Mouse (Mus musculus): ENCODE measurements at regions not wholly inside any gene's neighbourhood (a gene's known extent, or its start where the extent isn't known, plus 50 kb on each side); places are given as distances from the start of the nearest gene placed in this dataset.

DNA sequence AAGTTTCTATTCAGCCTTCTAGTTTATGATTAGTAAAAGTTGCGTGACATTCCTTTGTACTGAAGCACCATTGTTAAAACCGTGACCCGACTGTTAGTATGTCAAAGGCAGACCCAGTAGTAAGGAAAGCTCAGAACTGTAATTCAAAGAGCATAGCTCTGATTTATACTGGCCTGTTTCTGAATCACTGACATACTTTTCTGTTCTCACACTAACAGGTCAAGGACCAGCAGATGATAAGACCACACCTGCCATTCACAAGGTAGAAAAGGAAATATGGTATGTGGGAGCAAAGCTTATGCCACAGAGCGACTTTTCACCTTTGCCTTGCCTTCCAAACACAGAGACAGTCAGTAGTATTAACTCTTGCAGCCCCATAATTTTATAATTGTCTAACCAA is 269.5 kb upstream of the Acvr2a start:
- DNase-seq, result no peak

DNA sequence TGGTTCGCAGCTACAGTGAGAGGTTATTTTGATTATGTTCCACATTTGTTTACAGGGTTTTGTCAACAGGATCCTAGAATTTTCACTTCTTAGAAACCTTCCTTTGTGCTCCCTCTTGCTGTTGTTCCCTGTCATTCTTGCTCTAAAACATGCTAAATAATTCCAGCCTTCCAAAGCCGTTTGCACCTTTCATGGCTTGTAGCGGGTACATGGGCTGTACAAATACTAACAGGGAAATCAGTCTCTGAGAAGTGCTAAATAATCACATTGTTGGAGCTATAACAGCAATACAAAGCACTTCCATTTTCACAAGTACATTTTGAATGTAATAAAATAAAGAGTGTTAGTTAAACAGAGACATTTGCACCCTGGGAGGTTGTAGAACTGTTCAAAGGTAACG is 268.8 kb upstream of the Acvr2a start:
- DNase-seq, result no peak

DNA sequence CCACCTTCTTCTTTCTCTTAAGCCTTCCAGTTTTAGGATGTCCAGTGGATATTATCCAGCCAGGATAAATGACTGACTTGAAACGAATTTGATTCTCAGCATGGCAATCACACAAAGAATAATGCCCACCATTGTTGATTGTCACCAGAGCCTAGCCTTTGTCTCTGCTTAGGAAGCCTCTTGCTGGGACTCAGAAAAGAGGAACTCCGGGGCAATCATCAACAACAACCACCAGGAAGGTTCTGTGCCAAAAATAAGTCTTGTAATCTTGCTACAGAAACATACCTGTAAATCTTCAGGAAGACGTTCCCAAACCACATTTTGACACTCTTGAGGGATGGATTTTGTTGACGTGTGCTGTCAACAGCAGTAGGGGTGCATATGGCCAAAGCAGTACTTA is 268.2 kb upstream of the Acvr2a start:
- DNase-seq, result no peak

DNA sequence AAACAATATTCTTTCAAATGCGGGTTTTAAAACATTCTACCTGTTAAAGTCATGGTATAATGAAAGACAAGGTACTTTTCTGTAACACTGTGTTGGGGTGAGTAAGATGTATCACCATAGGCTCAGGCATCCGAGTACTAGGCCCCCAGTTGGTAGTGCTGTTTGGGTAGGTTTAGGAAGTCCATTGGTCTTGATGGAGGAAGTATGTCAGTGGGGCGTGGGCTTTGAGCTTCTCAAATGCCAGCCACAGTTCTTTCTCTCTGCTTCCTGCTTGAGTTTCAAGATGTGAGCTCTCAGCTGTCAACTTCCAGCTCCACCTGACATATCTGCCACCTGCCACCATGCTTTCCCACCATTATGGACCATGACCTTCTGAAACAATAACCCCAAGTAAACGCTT is 267.7 kb upstream of the Acvr2a start:
- no peak for DNase-seq

DNA sequence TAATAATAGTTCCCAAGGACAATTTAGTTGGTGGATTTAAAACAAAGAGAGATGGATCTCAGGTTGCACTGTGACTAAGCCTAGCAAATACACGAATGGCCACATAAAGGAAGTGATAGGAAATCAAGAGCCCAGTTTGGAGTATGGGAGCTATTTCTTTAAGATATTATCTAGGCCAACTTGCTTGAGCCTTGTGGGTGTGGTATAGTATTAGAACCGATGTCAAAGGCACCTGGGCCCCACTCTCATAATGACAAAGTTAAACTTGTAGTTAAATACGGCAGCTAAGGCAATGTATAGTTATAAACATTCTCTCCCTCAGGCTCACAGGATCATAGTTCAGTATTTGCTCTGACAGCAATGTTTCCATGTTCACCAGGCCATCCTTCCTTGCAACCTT is 257.3 kb upstream of the Acvr2a start:
- no peak for DNase-seq

DNA sequence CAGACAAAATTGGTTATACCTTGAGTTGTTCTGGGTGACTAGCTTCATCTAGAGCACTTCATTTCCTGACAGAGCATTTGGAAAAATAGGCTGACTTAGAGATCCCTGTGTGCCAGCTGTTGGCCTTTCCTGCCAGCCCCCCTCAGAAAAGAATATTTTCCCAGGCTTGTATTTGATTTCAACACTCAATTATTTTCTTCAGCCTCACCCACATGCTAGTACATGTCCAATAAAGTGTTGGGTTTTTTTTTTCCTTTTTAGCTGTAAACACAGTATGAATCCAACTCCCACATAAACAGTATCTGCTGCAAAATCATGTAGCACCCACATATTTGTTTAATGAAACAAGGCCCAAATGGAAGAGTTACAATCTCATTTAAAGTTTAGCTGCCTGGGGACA is 256.8 kb upstream of the Acvr2a start:
- no peak for DNase-seq

DNA sequence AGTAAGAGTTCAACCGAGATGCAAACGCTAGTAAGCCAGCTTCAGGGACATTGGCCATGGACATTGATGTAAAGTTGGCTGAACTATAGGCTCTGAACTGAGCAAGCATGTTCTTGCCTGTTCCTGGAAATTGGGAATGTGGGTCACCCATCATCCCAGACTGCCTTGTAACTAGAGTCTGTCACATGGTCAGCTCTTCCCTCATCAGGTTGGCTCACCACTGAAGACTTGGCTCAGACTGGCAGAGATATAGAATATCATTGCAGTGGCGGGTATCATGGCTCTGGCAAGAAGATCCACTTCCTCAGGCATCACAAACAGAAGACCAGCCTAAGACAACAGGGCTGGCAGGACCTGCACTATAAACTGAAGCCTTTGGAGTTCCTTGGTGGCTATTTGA is 255.3 kb upstream of the Acvr2a start:
- no peak for DNase-seq

DNA sequence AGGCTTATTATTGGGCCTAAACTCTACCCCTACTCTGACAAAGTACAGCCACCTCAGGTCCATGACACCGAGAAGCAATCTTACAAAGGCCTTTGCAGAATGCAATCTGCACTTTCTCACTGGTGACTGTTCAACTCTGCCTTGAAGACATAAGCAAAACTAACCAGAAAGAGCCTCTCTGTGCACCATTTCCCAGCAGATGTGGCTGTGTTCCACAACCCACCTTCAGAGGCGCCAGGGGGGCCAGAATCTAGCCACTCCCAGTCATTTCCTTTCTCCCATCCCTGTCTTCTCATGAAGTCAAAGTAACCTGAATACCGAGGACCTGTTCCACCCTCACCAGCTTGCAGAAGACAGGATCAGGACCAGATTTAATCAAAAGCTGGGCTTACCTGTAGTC is 250.3 kb upstream of the Acvr2a start:
- no peak for DNase-seq

DNA sequence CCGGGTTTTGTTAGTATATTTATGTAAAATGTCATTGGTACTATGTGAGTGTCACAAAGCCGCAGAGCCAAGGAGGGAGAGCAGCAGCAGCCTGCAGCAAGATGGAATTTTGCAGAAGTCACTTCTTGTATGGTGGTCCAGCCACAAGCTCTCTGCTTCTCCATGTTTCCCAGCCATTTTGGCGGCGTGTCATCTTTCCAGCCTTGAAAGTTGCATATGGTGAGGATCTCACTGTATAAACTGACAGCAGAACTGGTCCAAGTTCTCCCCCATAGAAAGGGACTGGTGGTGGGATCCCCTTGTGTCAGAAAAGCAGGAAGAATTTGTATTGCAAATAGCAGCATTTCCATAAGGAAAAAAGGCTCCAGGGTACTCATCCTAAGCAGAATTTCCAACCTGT is 249.7 kb upstream of the Acvr2a start:
- no peak for DNase-seq

DNA sequence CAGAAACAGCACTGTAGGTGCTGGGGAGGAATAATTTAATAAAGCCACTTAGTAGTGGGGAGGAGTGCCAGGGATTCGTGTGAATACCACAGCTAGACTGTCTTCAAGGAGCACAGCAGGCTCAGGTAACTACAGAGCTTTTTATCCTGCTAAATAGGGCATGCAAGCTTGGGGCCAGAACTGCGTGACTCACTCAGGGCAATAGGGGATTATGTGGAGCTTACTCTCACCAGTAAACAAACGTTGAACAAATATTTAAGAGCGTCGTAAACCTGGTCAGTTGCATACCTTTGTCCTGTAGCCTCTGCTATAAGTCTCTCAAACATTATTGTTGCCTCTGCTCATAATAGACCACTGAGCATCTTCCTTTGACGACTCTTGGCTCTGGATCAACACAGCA is 246.0 kb upstream of the Acvr2a start:
- no peak for DNase-seq

DNA sequence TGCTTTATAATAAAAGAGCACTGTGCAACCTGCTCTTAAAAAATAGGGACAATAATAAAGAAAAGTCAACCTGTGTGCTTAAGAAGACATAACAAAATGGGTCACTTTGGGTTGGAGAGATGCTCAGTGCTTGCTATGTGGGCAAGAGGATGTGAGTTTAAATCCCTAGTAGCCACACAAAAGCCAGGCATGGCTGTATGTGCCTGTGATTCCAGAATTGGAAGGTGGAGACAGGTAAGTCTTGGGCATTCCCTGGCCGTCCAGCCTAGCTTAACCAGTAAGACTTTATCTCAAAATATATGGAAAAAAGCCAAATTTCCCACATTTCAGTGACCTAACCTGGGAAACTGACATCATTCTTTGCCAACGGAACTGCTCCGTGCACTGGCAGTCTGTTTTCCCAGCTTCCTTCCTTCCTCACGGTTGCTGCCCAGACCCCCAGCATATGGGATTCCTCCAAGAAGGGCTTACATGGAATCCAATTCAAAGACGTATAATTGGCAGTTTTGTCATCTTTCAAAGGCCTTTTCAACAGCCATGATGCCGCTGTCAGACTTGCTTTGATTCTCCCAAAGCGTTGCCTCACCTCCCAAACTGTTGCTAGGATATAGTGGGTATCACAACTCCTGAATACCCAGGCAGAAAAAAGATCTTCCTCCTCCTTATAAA is 227.6 kb upstream of the Acvr2a start:
- no peak for DNase-seq

DNA sequence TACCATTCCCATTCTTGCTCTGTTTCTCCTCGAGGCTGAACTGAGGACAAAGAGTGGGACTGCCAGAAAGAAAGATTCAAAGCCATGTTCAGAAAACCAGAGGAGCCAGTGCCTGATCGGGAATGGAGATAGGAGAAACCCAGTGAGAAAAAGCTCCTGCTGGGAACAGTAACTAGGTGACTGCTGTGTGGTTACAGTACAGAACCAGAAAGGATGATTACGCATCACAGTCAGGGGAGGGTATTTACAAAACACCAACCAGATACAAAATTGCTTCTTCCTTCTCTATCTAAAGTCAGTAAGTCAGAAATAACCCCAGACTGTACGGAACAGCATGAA is 227.1 kb upstream of the Acvr2a start:
- DNase-seq, result no peak

DNA sequence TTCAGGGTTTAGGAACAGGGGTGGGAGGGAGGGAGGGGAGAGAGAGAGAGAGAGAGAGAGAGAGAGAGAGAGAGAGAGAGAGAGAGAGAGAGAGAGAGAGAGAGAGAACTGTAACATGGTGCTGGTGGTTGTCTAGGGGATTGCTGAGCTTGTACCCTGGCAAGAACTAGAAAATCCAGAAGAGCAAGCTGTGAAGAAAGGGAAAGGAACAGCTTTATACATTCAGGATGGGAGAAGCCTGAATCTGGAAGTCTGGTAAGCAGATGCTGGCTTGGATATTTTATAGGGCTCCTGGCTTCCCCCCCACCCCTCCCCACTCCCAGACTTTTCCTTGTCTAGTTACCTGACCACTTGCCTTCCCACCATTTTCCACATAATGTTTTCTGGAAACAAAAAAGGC is 224.2 kb upstream of the Acvr2a start:
- DNase-seq, result no peak

DNA sequence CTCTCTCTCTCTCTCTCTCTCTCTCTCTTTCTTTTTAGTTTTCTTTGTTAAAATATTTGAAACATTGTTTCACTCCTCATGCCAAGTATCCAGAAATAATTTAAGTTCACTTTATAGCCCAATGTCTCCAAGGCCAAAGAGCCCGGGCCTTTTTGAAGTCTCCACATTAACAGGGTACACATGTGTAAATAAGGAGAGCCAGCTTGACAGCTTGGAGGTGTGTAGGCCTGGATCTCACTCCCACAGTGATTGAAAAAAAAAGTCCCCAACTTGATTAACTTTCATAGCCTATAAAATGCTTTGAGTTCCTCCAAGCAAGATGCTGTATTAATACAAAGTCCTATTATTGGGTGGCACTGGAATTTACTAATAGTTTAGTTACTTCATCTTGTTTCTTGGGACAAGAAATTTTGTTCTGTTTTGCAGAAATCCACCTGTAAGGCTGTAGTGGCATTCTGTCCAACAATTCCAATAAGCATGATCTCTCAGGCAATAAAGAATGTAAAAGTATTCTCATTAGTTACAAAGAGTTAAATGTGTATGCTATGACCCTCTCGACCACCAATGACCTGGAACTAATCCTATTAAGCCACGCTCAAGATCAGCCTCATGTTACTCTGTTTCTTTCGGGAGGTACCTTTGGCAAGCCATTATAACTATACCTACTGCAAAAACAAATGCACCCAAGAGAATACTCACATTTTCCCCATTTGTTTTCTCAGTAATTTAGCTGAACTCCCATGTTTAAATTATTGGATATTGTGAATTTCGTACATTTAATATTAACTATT is 215.9 kb upstream of the Acvr2a start:
- no peak for DNase-seq

DNA sequence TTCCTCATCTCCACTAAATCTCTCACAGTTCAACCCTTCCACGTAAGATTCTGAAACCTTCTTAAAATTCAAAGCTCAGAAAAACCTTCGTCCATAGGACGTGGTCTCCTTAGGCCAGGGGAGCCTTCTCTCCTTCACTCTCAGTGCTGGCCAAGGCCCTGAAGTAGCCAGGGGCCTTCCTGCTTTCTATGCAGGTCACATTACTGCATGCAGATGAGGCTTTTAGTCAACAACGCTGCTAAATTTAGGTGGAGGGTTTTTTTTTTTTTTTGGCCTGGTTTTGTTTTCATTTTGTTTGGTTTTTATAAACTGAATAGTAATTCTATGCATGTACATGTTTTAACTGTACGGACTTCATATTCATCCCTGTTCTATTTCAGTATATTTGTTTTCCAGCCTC is 214.5 kb upstream of the Acvr2a start:
- no peak for DNase-seq

DNA sequence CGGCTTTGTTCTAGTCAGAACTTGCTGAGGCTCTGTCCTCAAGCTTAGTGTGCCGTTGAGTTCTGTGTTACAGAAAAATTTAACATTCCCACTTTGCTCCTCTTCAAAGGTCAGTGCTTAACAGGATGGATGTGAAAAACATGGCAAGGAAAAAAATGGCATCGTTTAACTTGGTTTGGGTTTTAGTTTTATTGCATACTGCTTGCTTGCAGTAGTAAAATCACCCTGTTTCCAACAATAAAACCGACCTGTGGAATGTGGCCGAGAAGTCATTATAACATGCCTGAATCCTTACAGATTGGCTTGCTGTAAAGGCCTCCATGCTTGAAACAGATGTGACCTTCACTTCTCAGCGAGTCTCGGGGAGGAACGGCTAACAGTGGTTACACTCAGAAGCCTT is 212.1 kb upstream of the Acvr2a start:
- no peak for DNase-seq

DNA sequence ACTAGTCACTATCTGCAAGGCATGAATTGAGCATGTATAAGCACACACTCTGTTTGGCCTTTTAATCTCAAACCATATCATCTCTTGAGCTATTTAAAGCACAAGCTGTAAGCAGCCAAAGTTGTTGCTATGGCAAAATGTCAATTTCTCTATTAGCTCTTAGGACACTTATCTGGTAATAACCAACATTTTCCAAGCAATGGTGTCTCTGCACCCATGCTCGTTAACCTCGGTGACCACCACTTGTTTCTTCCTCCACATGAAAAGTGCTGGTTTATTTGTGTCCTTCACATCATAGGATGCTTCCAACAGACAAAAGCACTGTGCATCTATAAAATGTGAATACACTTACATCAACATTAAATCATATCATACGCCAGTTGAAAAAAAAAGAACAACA is 204.4 kb upstream of the Acvr2a start:
- no peak for DNase-seq

DNA sequence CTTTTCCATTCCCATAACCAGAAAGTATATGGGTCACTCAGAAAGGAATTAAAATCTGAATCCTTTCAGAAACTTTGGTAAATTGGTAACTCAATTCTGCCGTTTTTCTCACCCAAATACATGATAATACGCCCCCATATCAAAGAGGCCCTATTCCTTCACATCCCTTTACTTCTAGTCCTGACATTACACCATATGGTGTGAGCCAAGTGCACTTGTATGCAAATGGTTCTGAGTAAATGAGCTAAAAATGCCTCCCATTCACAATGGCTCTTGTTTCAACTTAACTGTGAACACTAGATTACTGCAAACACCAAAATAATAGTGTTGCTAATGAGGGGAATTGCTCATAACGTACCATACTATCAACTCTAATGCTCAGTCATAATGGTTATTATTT is 201.7 kb upstream of the Acvr2a start:
- DNase-seq, result no peak

DNA sequence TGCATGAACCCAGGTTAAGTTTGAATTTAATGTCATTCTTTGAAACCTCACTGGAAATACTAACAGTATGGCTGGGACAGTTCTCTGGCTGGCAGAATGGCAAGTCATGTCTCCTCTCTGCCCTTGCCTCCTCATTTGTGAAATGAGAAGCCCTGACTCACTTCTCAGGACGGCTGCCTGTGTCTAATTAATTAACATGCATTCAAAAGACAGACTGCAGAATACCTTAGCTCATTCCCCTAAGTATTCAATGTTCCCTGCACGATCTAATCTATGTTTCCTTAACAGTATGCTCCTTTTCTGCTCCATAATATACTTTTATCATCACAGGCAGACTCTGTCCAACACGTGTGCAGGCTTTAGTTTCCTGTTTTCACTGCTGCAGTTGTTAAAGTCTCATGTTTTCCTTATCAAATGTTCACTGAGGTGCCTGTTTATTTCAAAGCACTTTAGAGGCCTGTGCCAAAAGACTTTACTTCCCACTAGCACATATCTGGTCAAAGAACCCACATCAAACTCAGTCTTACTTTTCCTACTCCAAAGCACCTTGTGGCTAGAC is 196.7 kb upstream of the Acvr2a start:
- no peak for DNase-seq

DNA sequence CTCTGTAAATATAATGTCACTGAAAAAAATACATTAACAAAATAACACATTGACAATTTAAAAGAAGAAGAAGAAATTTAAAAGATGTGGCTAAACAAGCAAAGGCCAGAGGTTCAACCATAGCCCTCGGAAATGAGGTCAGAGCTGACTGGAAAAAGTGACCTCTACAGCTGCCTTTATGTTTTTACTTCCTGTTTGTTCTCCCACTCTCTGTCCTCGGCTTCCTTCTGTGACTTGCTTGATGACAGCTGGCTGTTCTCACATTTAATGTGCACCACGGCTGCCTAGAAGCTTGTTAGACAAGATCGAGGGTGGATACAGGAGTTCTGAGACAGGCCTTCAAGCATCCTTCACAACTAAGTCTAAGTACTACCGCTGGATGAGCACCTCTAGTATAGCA is 194.9 kb upstream of the Acvr2a start:
- DNase-seq, result no peak

DNA sequence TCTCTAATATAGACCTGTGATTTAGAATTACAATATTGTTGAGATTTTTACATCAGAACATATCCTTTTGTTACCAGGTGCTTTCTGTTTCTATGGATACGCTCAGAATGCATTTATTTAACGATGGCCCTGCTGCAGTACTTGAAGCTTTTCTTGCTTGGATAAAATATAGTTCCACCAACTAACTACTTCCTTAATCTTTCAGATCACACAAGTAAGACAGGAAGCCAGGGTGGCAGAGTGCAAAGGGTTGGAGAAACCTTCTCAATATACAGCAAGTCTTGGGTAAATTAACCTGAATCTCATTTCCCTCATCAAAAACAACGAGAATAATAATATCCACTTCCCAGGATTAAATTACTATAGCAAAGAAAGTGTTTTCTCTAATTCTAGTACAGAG is 193.1 kb upstream of the Acvr2a start:
- DNase-seq, result no peak

DNA sequence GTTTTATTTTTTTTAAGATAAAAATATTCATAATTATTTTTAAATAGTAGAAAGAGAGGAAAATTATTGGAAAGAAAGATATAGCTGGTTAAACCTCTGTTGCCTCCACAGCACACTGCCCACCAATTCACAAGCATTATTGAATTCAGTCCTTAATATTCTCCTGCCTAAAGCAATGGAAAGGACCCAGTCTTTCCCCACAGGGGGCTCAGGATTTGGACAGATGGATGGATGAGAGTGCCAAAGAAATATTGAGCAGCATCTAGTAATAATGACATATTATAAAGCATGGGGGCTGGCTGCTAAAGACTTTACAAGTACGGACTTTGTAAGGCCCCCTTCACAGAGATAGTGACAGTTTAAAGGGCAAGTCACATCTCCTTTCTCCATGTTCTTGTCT is 191.6 kb upstream of the Acvr2a start:
- no peak for DNase-seq

DNA sequence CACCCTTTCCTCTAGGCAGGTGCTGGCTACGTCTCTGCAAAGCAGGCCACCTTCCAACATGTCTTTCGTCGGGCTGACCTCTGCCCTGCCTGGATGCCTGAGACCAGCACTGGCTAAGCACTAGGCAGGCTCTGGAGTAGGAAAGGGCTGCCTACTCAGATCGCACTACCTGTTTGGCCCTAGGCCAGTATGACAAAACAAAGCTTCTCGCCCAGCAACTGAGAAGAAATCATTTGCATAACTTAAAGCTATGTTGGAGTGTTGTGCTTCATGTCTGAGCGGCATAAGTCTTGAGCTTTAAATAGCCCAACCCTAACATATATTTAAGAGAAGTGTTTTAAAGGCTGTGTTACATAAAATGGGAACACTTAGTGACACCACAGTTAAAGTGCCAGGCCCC is 189.9 kb upstream of the Acvr2a start:
- DNase-seq, result no peak

DNA sequence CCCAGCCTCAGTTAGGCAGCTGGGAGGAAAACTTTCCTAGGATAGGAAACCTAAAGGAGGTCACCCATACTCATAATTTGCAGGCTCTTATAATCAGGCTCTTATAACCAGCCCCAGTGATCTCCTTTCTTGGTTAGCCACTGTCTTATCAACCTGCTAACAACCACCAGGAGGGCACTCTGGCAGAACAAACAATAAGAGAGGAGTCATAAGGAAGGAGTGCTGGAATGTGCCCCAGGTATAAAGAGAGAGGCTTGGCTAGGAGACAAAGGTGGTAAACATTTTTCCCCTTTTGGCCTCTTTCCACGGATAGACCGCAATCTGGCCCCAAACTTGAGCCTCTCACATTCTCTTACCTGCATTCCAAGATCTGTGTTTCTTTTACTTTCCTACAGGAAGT is 189.4 kb upstream of the Acvr2a start:
- DNase-seq, result no peak

DNA sequence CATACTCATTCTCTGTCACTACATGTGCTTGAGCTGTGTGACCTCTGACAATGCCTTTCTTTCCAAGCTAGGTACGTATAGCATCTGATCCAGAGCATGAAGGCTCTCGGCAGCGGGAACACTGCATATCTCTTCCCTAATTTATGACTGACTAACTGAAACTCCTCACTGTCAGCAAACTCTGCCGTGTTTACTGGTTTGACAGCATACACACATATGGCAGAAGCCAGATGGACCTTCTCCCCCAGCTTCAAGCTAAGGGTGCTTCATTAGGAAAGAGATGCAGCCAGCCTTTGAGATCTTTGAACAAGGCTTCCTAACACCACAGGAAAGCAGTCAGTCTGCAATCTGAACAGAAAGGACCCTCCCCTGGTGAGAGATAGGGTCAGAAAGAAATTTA is 186.9 kb upstream of the Acvr2a start:
- DNase-seq, result no peak

Measured in thymus, adult 18-20 months (tissue).